Mouse (Mus musculus): Measurements from ENCODE around the gene Rtraf. TPM values are rescaled to one million over a fixed set of nuclear protein-coding genes. Genes with fewer than 3 reads are reported as not detected.

The Rtraf gene
- total and polyA plus RNA-seq, 3 experiments = 115 to 216 (median 163) TPM

- Histone ChIP-seq H3K36me3 (replicated peaks in 1 of 2; ENCODE audit: control insufficient read depth in 1 of 2, insufficient read depth in 1 of 2, low read length in 1 of 2) (no peaks in the 10 kb centered on the region), H3K4me1 (ENCODE audit: control insufficient read depth in 1 of 2, insufficient read depth in 2 of 2) (peaks cover 5 to 24% of the 10 kb centered on the region in 2 experiments; a peak in 3 of 4 replicates), H3K4me2 (ENCODE audit: insufficient read depth, low read depth, poor library complexity, severe bottlenecking) (no peak overlapping the region), H3K27me3 (replicated peaks) (no peaks in the 10 kb centered on the region), H3K9me3 (replicated peaks; ENCODE audit: low read length) (no peaks in the 10 kb centered on the region), H3K9ac (ENCODE audit: insufficient read depth, low read depth) (no peak overlapping the region), H3K27ac (ENCODE audit: insufficient read depth, low read depth) (no peak overlapping the region), H3K4me3 (replicated peaks in 1 of 3; ENCODE audit: low read depth in 2 of 3, low read length in 2 of 3, poor library complexity in 1 of 3) (no peak overlapping the region), H3K79me2 (replicated peaks; ENCODE audit: control insufficient read depth, extremely low read depth, insufficient read depth, poor library complexity, severe bottlenecking) (no peaks in the 10 kb centered on the region)
- TF ChIP-seq MYC (IDR thresholded peaks at IDR 0.05; ENCODE audit: low read depth, low read length) = no peak
- no peak for TF ChIP-seq POLR2AphosphoS2 (IDR thresholded peaks at IDR 0.05; ENCODE audit: low read depth, low read length)
- TF ChIP-seq TCF12 (IDR thresholded peaks at IDR 0.05; ENCODE audit: low read depth, low read length) = no peak
- no peak for TF ChIP-seq JUND (conservative IDR thresholded peaks at IDR 0.05; ENCODE audit: low read depth, low read length)
- no peak for TF ChIP-seq MXI1 (IDR thresholded peaks at IDR 0.05; ENCODE audit: low read depth, low read length)
- no peak for TF ChIP-seq CTCF (conservative IDR thresholded peaks at IDR 0.05 in 1 of 2, IDR thresholded peaks at IDR 0.05 in 1 of 2; ENCODE audit: low read depth in 2 of 2, low read length in 2 of 2)
- TF ChIP-seq ELF1 (IDR thresholded peaks at IDR 0.05; ENCODE audit: low read depth, low read length) = no peak
- no peak for TF ChIP-seq EP300 (IDR thresholded peaks at IDR 0.05; ENCODE audit: low read length)
- no peak for TF ChIP-seq ZC3H11A (IDR thresholded peaks at IDR 0.05; ENCODE audit: low read depth, low read length)
- no peak for TF ChIP-seq E2F4 (IDR thresholded peaks at IDR 0.05; ENCODE audit: insufficient replicate concordance, low read depth, low read length)
- TF ChIP-seq MAZ (IDR thresholded peaks at IDR 0.05; ENCODE audit: low read depth, low read length) = no peak
- TF ChIP-seq NELFE (IDR thresholded peaks at IDR 0.05; ENCODE audit: low read depth, low read length) = no peak
- no peak for TF ChIP-seq BHLHE40 (IDR thresholded peaks at IDR 0.05; ENCODE audit: low read depth, low read length)
- no peak for TF ChIP-seq USF2 (conservative IDR thresholded peaks at IDR 0.05; ENCODE audit: low read depth, low read length)
- DNase-seq (ENCODE audit: extremely low read depth) = no peak
- in situ Hi-C loops (cut with MboI; ENCODE audit: low pct_ligation_motif_present, low pct_unique_long_range_greater_than_20kb, low sequenced_read_pairs) = no loop called here
- dilution Hi-C loops (cut with MboI; ENCODE audit: extremely low pct_ligation_motif_present, extremely low pct_unique_long_range_greater_than_20kb, low sequenced_read_pairs) = no loop called here
These were observed 59.3 kb downstream of the Rtraf start for GRCm38 (mm10) chr14:19764331-19764730.

- Histone ChIP-seq H3K4me3 (replicated peaks in 1 of 3; ENCODE audit: low read depth in 2 of 3, low read length in 2 of 3, poor library complexity in 1 of 3) (no peak overlapping the region), H3K4me1 (ENCODE audit: control insufficient read depth in 1 of 2, insufficient read depth in 2 of 2) (peaks cover 5 to 24% of the 10 kb centered on the region in 2 experiments; a peak in 3 of 4 replicates), H3K36me3 (replicated peaks in 1 of 2; ENCODE audit: control insufficient read depth in 1 of 2, insufficient read depth in 1 of 2, low read length in 1 of 2) (no peaks in the 10 kb centered on the region), H3K27ac (ENCODE audit: insufficient read depth, low read depth) (no peak overlapping the region), H3K79me2 (replicated peaks; ENCODE audit: control insufficient read depth, extremely low read depth, insufficient read depth, poor library complexity, severe bottlenecking) (no peaks in the 10 kb centered on the region), H3K27me3 (replicated peaks) (no peaks in the 10 kb centered on the region), H3K9me3 (replicated peaks; ENCODE audit: low read length) (no peaks in the 10 kb centered on the region), H3K9ac (ENCODE audit: insufficient read depth, low read depth) (no peak overlapping the region), H3K4me2 (ENCODE audit: insufficient read depth, low read depth, poor library complexity, severe bottlenecking) (no peak overlapping the region)
- TF ChIP-seq KAT2A (IDR thresholded peaks at IDR 0.05; ENCODE audit: insufficient replicate concordance, low read length) (no peak), SIN3A (IDR thresholded peaks at IDR 0.05; ENCODE audit: low read length) (no peak), JUND (conservative IDR thresholded peaks at IDR 0.05; ENCODE audit: low read depth, low read length) (no peak), NRF1 (IDR thresholded peaks at IDR 0.05; ENCODE audit: low read depth, low read length) (no peak), NELFE (IDR thresholded peaks at IDR 0.05; ENCODE audit: low read depth, low read length) (no peak), GABPA (IDR thresholded peaks at IDR 0.05; ENCODE audit: insufficient replicate concordance, low read depth, low read length) (no peak), IRF4 (IDR thresholded peaks at IDR 0.05; ENCODE audit: low read depth, low read length) (no peak), JUN (IDR thresholded peaks at IDR 0.05; ENCODE audit: insufficient read depth, low read depth, low read length) (no peak), CHD2 (IDR thresholded peaks at IDR 0.05; ENCODE audit: low read length) (no peak), MAX (IDR thresholded peaks at IDR 0.05; ENCODE audit: low read length) (no peak), CHD1 (IDR thresholded peaks at IDR 0.05; ENCODE audit: low read depth, low read length) (no peak), PAX5 (IDR thresholded peaks at IDR 0.05; ENCODE audit: low read length) (no peak), BHLHE40 (IDR thresholded peaks at IDR 0.05; ENCODE audit: low read depth, low read length) (no peak), ZKSCAN1 (IDR thresholded peaks at IDR 0.05; ENCODE audit: borderline replicate concordance, low read depth, low read length) (no peak), TCF12 (IDR thresholded peaks at IDR 0.05; ENCODE audit: low read depth, low read length) (no peak), RAD21 (IDR thresholded peaks at IDR 0.05; ENCODE audit: low read depth, low read length) (no peak), MXI1 (IDR thresholded peaks at IDR 0.05; ENCODE audit: low read depth, low read length) (no peak)
- dilution Hi-C loops (cut with MboI; ENCODE audit: extremely low pct_ligation_motif_present, extremely low pct_unique_long_range_greater_than_20kb, low sequenced_read_pairs) (no loop called here), in situ Hi-C loops (cut with MboI; ENCODE audit: low pct_ligation_motif_present, low pct_unique_long_range_greater_than_20kb, low sequenced_read_pairs) (no loop called here)
- DNase-seq (ENCODE audit: extremely low read depth) = no peak
These were observed 60.1 kb downstream of the Rtraf start for GRCm38 (mm10) chr14:19763527-19763926.

Measured in CH12.LX (cell line).